Mouse (Mus musculus) embryonic facial prominence, embryonic 11.5 days (tissue): Measurements from ENCODE around the gene Zdbf2. TPM values are rescaled to one million over a fixed set of nuclear protein-coding genes. Genes with fewer than 3 reads are reported as not detected.
A peak's percentile ranks its signal among the peaks of the same experiment; 100 is the strongest.

ENCODE experiments used
- ATAC-seq: fragments of 200-750 bp; cut with Nextera tagmentation; replicated peaks from 2 replicates; pipeline ENCODE4 v1.8.0; 2017; ENCODE audit warnings: low read depth; ENCODE audit not compliant: insufficient number of reproducible peaks, low FRiP score, low TSS enrichment
- DNase-seq: peaks from one replicate; pipeline ENCODE4 v3.0.0-alpha.2; 2015; ENCODE audit warnings: low spot score
- H3K27ac ChIP-seq: fragments of 300-500 bp; sonication (generic); replicated peaks from 2 replicates; pipeline ENCODE4 v1.5.1; 2014; ENCODE audit warnings: mild to moderate bottlenecking, low read depth, low read length, control low read depth
- H3K27me3 ChIP-seq: fragments of 300-500 bp; sonication (generic); 2 replicates; pipeline ENCODE4 v1.6.1; 2014; ENCODE audit warnings: mild to moderate bottlenecking, low read length, moderate library complexity, mixed read lengths; ENCODE audit not compliant: control insufficient read depth, insufficient read depth
- H3K36me3 ChIP-seq: fragments of 300-500 bp; sonication (generic); replicated peaks from 2 replicates; pipeline ENCODE4 v1.6.1; 2014; ENCODE audit warnings: low read depth, mild to moderate bottlenecking, low read length, moderate library complexity, mixed read lengths; ENCODE audit not compliant: control insufficient read depth, insufficient read depth
- H3K4me1 ChIP-seq: fragments of 300-500 bp; sonication (generic); 2 replicates; pipeline ENCODE4 v1.6.1; 2014; ENCODE audit warnings: low read length, mixed read lengths; ENCODE audit not compliant: control insufficient read depth, insufficient read depth
- H3K4me2 ChIP-seq: fragments of 300-500 bp; sonication (generic); 2 replicates; pipeline ENCODE4 v1.6.1; 2014; ENCODE audit warnings: low read depth, mild to moderate bottlenecking, control low read depth, low read length, moderate library complexity
- H3K4me3 ChIP-seq: fragments of 300-500 bp; sonication (generic); 2 replicates; pipeline ENCODE4 v1.5.1; 2014; ENCODE audit warnings: low read depth, low read length, control low read depth
- H3K9ac ChIP-seq: fragments of 300-500 bp; sonication (generic); replicated peaks from 2 replicates; pipeline ENCODE4 v1.6.1; 2014; ENCODE audit warnings: mild to moderate bottlenecking, control low read depth, low read length
- H3K9me3 ChIP-seq: fragments of 300-500 bp; sonication (generic); replicated peaks from 2 replicates; pipeline ENCODE4 v1.6.1; 2016; ENCODE audit warnings: mild to moderate bottlenecking, low read length, inconsistent platforms, mixed read lengths; ENCODE audit not compliant: control insufficient read depth
- WGBS: fragments of 180-500 bp; shearing (Covaris S2); extraction: QIAGEN DNeasy Blood & Tissue Kit; methylation state at CpG from one replicate; pipeline ENCODE4 v1.1.7; 2014; 5-methylcytosine and 5-hydroxymethylcytosine counted together
- polyA plus RNA-seq: library from polyadenylated mRNA; unstranded; fragments of >200 nt; fragmentation: Nextera tagmentation; extraction: Ambion mirVana; gene quantifications from 2 replicates; pipeline ENCODE4 v1.2.1, GENCODE M21; 2014

Zdbf2 gene
- polyA plus RNA-seq, 1 experiment from 2014 or later: 12.4 TPM

- Histone ChIP-seq H3K4me2 (no peak overlapping the region), H3K4me3 (no peak overlapping the region), H3K9ac (no peak overlapping the region), H3K27ac (no peak overlapping the region), H3K27me3 (peaks cover 30% of the 10 kb centered on the region), H3K36me3 (no peaks in the 10 kb centered on the region), H3K9me3 (no peaks in the 10 kb centered on the region), H3K4me1 (no peaks in the 10 kb centered on the region)
- ATAC-seq (no peak), DNase-seq (peak; percentile 15)
- 47% methylated on average over 12 of the region's 12 CpGs for WGBS
Observed at GRCm38 (mm10) chr1:63266121-63266520, 6.9 kb upstream of the Zdbf2 start.

GRCm38 (mm10) chr1:63266716-63267115 lies 6.3 kb upstream of the Zdbf2 start:
- DNase-seq: no peak
- no peak for ATAC-seq
- Histone ChIP-seq H3K36me3 (no peaks in the 10 kb centered on the region), H3K9ac (no peak overlapping the region), H3K27me3 (peaks cover 29% of the 10 kb centered on the region), H3K4me3 (no peak overlapping the region), H3K4me2 (no peak overlapping the region), H3K9me3 (no peaks in the 10 kb centered on the region), H3K4me1 (no peaks in the 10 kb centered on the region), H3K27ac (no peak overlapping the region)
- 46% methylated on average over 15 of the region's 15 CpGs for WGBS

DNA sequence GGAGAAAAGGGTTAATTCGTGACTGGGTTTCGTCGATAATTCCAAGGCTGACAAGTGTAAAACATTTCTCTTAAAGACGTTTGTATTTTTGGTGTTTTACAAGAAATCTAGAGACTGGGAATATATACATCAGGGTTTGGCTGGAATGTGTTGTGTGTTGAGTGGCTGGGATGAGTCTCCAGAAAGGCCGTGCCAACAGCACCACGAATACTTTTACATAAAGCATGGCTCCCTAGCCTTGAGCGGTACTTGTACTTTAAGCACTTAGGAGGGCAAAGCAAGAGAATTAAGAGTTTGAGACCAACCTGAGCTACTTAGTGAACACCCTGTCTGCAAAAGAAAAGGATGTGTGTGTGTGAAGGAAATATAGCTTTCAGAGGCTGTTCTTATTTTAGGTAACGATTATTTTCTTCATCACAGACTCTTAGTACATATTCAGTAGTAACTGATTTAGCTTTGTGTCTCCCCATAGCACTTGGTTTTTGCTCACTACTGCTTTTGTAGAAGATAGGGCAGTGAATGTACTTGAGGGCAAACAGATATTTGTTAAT lies 865 bp upstream of the Zdbf2 start:
- WGBS: 36% methylated on average over 8 of the region's 8 CpGs
- DNase-seq: peak; percentile 17

DNA sequence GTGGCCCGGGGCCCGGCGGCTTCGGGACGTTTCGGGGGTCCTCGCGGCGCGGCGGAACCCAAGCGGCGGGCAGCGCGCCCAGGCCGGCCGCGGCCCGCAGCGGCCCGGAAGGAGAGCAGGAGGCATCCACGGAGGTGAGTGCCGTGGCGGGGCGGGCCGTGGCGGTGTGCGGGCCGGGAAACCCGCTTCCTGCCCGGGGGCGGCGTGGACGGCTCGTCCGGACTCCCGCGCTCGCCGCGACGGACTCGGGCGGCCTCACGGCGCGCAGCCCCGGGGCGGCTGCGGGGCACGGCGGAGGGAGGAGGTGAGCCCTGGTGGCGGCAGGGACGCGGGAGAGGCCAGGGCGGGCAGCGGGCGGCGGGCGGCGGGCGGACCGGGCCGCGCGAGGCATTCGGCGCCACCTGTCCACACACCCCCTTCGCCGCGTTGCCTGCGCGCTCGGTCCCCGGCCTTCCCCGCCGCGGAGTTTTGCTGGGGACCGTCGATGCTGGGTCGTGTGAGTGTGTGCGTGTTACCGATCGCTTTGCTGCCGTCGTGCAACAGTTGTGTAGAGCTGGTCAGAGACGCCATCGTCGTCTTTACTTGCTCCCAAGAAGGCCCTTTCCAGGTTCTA lies 380 bp downstream of the Zdbf2 start:
- H3K36me3 ChIP-seq: no peaks in the 10 kb centered on the region
- H3K27ac ChIP-seq: peak overlapping the region; percentile 70
- DNase-seq (no peak), ATAC-seq (peak; percentile 70)
- WGBS: under 1% methylated on average over 29 of the region's 89 CpGs
- no peaks in the 10 kb centered on the region for H3K9me3 ChIP-seq
- peak overlapping the region; percentile 64 for H3K4me2 ChIP-seq
- peak overlapping the region; percentile 73 for H3K9ac ChIP-seq
- no peaks in the 10 kb centered on the region for H3K4me1 ChIP-seq
- H3K4me3 ChIP-seq: peak overlapping the region; percentile 63
- H3K27me3 ChIP-seq: peaks cover 13% of the 10 kb centered on the region

More for the DNA sequence above, 865 bp upstream of the Zdbf2 start:
- H3K4me3 ChIP-seq: no peak overlapping the region
- H3K27ac ChIP-seq: peak overlapping the region; percentile 70; the same call in 1 of the 2 replicates
- H3K27me3 ChIP-seq: peaks cover 13% of the 10 kb centered on the region
- H3K9me3 ChIP-seq: no peaks in the 10 kb centered on the region
- ATAC-seq: no peak
- H3K9ac ChIP-seq: no peak overlapping the region
- H3K36me3 ChIP-seq: no peaks in the 10 kb centered on the region
- no peaks in the 10 kb centered on the region for H3K4me1 ChIP-seq
- H3K4me2 ChIP-seq: no peak overlapping the region

DNA sequence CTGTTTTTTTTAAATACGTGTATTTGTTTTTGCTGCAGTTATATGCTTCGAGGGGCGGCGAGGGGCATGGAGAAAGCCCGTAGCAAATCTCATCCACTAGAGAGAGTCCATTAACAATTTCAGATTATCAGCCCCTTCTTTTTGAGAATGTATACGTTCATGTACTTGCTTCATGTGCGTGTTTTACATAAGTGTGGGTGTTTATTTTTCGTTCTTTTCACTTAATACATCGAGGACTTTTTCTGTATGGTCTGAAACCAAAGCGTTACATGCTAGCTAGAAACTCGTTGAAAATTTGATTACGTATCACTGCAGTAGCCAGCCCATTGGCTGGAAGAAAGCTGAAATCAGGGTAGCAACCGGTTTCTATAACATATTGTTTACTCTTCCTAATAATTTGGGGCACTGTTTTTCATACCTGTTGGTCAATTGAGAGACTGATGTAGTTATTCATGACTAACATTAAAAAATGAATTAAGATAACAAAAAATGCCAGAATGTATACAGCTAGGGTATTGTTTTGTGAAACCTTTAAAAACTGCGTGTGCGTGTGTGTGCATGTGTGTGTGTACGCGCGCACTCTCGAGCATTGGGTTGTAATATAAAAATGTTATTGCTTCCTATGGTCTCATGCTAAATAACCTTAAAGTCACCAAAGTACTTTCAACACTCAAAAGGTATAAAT lies 1.1 kb downstream of the Zdbf2 start:
- WGBS: 11% methylated on average over 19 of the region's 19 CpGs
- Histone ChIP-seq H3K36me3 (no peaks in the 10 kb centered on the region), H3K9ac (peak overlapping the region; percentile 73), H3K9me3 (no peaks in the 10 kb centered on the region), H3K27me3 (peaks cover 9% of the 10 kb centered on the region), H3K27ac (no peak overlapping the region), H3K4me3 (peak overlapping the region; percentile 63), H3K4me2 (peak overlapping the region; percentile 64), H3K4me1 (no peaks in the 10 kb centered on the region)
- DNase-seq (no peak), ATAC-seq (no peak)

DNA sequence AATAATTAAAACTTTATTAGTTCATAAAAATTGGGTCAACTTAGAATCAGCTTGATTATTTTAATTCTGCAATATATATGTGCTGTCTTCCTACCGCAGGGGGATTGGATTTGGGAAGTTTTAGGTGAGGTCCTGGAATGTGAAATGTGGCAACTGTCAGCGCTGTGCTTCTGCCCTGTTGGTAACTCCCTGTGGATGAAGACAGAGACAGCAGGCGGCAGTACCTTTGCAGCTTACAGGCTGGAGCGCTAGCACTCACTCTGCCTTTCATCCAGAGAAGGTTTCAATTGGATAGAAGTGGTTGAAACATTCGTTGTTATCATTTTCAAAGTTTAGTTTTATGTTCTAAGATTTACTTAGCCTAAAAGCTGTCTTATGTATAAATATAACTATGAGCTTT lies 5.0 kb downstream of the Zdbf2 start:
- no peak overlapping the region for H3K27ac ChIP-seq
- no peaks in the 10 kb centered on the region for H3K4me1 ChIP-seq
- H3K27me3 ChIP-seq: peaks cover 6% of the 10 kb centered on the region; the same call in 1 of the 2 replicates
- no peaks in the 10 kb centered on the region for H3K36me3 ChIP-seq
- H3K9ac ChIP-seq: no peak overlapping the region
- ATAC-seq: no peak
- DNase-seq: no peak
- H3K4me3 ChIP-seq: no peak overlapping the region
- H3K4me2 ChIP-seq: no peak overlapping the region
- 30% methylated on average over 5 of the region's 5 CpGs for WGBS
- no peaks in the 10 kb centered on the region for H3K9me3 ChIP-seq

GRCm38 (mm10) chr1:63293965-63294364 lies 20.9 kb downstream of the Zdbf2 start:
- H3K36me3 ChIP-seq: no peaks in the 10 kb centered on the region
- H3K27me3 ChIP-seq: no peaks in the 10 kb centered on the region
- no peak overlapping the region for H3K4me3 ChIP-seq
- H3K9ac ChIP-seq: no peak overlapping the region
- H3K27ac ChIP-seq: no peak overlapping the region
- no peak for ATAC-seq
- no peaks in the 10 kb centered on the region for H3K9me3 ChIP-seq
- WGBS: 45% methylated on average over 7 of the region's 7 CpGs
- no peaks in the 10 kb centered on the region for H3K4me1 ChIP-seq
- no peak overlapping the region for H3K4me2 ChIP-seq
- DNase-seq: no peak

GRCm38 (mm10) chr1:63309661-63310060 lies 36.6 kb downstream of the Zdbf2 start:
- DNase-seq: peak; percentile 43
- 40% methylated on average over 18 of the region's 18 CpGs for WGBS

More at GRCm38 (mm10) chr1:63309661-63310060, 36.6 kb downstream of the Zdbf2 start:
- no peak for ATAC-seq
- H3K4me1 ChIP-seq: no peaks in the 10 kb centered on the region
- H3K9me3 ChIP-seq: no peaks in the 10 kb centered on the region
- no peak overlapping the region for H3K9ac ChIP-seq
- H3K27me3 ChIP-seq: peaks cover 4% of the 10 kb centered on the region; the same call in 1 of the 2 replicates
- peak overlapping the region; percentile 21 for H3K4me3 ChIP-seq
- no peak overlapping the region for H3K27ac ChIP-seq
- H3K4me2 ChIP-seq: peak overlapping the region; percentile 66
- no peaks in the 10 kb centered on the region; the same call in 1 of the 2 replicates for H3K36me3 ChIP-seq
